Mouse (Mus musculus): Measurements from ENCODE around the gene Mmadhc. TPM values are rescaled to one million over a fixed set of nuclear protein-coding genes. Genes with fewer than 3 reads are reported as not detected.

Gene Mmadhc
- 10 to 100 TPM; 51.2 to 52.5 TPM for total RNA-seq (2021)
- long read RNA-seq, experiment 1, transcript Mmadhc-201 (8 exons, 1,342 nt): major isoform, 15 of 43 reads
- long read RNA-seq, experiment 1, partial matches to known transcripts: 22 of 43 reads
- long read RNA-seq, experiment 1, other reads (novel, unspliced or antisense): 4 of 43 reads
- long read RNA-seq, experiment 2, transcript Mmadhc-201 (8 exons, 1,342 nt): major isoform, 9 of 20 reads
- long read RNA-seq, experiment 2, partial matches to known transcripts: 9 of 20 reads
- long read RNA-seq, experiment 2, other reads (novel, unspliced or antisense): 2 of 20 reads

GRCm38 (mm10) chr2:50296109-50296986 lies at the start of gene Mmadhc:
Gene Mmadhc (minus strand): TSS chr2:50296801.
- DNase-seq (ENCODE audit: low spot score in 2 of 2): peak; percentile 92 to 94

DNA sequence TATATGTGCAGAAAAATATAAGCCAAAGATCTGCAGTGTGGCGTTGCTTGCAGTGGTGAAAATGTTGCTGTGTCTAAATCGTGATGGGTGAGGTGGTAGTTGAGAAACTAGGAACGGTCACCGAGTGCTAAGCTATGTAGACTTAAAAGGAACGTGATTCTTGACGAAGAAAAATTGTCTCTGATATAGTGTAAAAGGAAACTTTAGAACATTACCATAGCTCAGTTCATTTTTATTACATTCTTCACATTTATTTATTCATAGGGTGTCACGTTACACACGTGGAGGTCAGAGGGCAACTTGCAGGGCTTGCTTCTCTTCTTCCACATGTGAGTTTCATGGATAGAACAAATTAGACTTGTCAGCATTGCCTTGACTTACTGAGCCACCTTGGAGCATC lies 47.0 kb upstream of the Mmadhc start:
- DNase-seq (ENCODE audit: low spot score in 2 of 2): no peak

- DNase-seq (ENCODE audit: low spot score in 2 of 2): no peak
Measured at GRCm38 (mm10) chr2:50339061-50339460, 42.5 kb upstream of the Mmadhc start.

GRCm38 (mm10) chr2:50337596-50337995 lies 41.0 kb upstream of the Mmadhc start:
- no peak for DNase-seq (ENCODE audit: low spot score in 2 of 2)

GRCm38 (mm10) chr2:50331716-50332270 lies 35.2 kb upstream of the Mmadhc start:
- DNase-seq (ENCODE audit: low spot score in 2 of 2): no peak

GRCm38 (mm10) chr2:50328181-50328580 lies 31.6 kb upstream of the Mmadhc start:
- no peak for DNase-seq (ENCODE audit: low spot score in 2 of 2)

DNA sequence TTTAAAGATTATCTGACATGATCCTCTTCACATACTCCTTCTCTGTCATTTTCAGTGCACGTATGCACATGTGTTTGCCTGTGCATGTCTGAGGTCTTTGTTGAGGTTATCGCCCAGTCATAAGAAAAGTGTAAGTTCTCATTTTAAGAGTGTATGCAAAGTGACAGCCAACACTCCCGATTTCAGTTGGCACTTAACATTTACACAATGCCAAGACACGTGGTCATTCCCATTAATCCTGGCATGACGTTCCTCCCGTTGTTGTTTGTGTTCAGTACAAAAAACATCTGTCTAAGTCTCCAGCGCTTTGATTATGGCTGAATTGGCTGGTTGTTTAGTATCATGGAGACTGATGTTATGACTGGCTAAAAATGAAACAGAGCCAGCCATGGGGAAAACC lies 28.2 kb upstream of the Mmadhc start:
- DNase-seq (ENCODE audit: low spot score in 2 of 2): no peak

DNA sequence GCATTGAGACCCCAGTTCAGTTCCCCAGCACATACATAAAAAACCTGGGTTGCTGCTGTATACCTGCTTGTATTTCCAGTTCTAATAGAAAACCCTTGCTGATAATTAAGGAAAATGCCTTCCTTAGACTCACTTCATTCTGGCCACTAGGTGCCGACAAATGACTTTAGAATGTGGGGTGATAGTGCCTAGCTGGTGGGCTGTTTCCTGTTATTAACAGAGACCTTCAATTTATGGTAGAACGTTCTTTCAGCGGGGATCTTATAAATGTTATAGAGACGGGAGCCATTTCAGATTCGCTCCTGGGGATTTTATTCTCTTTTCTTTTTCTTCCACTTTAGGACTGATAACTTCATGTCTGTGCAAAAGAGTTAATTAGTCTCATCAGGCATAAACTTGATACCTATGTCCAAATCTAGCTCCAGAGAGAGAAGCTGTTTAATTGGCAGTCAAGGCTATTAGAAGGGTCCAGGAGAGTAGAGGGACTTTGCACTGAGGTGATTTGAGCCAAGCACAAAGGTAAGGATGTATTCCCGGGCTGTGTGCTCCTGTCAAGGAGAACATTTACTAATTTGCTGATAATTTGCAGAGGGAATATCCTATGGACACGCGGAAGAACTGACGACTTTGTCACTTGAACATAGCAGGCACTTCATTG lies 10.2 kb upstream of the Mmadhc start:
- DNase-seq (ENCODE audit: low spot score in 2 of 2): peak; percentile 38 to 45

GRCm38 (mm10) chr2:50304824-50305577 lies 8.4 kb upstream of the Mmadhc start:
- DNase-seq (ENCODE audit: low spot score in 2 of 2): peak in 1 of 2 experiments; percentile 11

DNA sequence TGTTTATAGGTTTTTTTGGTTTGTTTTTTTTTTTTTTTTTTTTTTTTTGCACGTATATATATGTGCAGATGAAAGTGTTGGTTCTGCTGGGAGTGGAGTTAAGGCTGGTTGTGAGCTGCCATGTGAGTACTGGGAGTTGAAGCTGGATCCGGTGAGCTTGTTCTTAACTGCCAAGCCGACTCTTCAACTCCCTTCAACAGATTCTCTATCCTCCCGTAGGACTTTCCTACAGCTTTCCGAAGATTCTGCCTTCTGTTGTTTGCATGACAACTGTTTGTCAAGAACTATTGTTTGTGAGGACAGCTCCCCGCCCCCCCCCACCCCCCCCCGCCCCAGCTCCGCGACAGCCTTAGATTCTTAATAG lies 368 bp upstream of the Mmadhc start:
- DNase-seq (ENCODE audit: low spot score in 2 of 2): no peak

DNA sequence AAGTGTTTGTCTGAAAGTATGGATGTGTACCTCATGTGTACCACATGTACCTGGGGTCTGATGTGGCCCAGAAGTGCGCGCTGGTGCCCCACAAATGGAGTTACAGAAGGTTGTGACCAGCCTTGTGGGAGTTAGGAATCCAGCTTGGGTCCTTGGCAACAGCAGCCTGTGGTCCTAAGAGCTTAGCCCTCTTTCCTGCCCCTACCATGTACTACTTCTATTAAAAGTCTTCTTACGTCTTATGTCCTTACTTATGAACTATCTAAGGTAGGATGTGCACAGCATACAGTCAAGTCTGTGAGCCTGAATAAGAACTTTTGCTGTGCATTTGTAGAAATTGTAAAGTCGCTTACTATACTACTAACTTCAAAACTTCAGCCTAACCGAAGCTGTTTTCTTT lies 1.0 kb downstream of the Mmadhc start:
- DNase-seq (ENCODE audit: low spot score in 2 of 2): no peak

- DNase-seq (ENCODE audit: low spot score in 2 of 2): no peak
Measured at GRCm38 (mm10) chr2:50294084-50294483, 2.5 kb downstream of the Mmadhc start.

- no peak for DNase-seq (ENCODE audit: low spot score in 2 of 2)
Measured at GRCm38 (mm10) chr2:50293572-50293971, 3.0 kb downstream of the Mmadhc start.

GRCm38 (mm10) chr2:50291901-50292300 lies 4.7 kb downstream of the Mmadhc start:
- no peak for DNase-seq (ENCODE audit: low spot score in 2 of 2)

DNA sequence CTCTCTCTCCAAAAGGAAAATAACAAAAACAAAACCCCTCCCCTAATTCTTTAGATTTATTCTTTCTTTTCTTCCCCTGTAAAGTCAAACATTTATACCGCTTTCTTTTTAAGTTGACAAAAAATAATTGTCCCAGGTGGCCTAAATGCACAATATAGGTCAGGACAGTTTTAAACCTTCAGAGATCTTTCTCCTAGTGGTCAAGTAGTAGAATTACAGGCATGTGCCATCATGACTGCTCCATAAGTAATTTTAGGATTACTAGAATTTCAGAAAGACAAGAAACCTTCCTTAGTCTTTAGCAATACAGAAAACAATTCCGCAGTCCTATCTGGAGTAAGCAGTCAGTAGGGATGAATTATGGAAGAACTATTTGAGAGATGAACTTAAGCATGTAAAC lies 5.8 kb downstream of the Mmadhc start:
- no peak for DNase-seq (ENCODE audit: low spot score in 2 of 2)

GRCm38 (mm10) chr2:50284781-50285180 lies 11.8 kb downstream of the Mmadhc start:
- no peak for DNase-seq (ENCODE audit: low spot score in 2 of 2)

GRCm38 (mm10) chr2:50284040-50284439 lies 12.6 kb downstream of the Mmadhc start:
- no peak for DNase-seq (ENCODE audit: low spot score in 2 of 2)

- DNase-seq (ENCODE audit: low spot score in 2 of 2): no peak
Measured at GRCm38 (mm10) chr2:50276715-50277114, 19.9 kb downstream of the Mmadhc start.

- DNase-seq (ENCODE audit: low spot score in 2 of 2): no peak
Measured at GRCm38 (mm10) chr2:50273415-50273814, 23.2 kb downstream of the Mmadhc start.

DNA sequence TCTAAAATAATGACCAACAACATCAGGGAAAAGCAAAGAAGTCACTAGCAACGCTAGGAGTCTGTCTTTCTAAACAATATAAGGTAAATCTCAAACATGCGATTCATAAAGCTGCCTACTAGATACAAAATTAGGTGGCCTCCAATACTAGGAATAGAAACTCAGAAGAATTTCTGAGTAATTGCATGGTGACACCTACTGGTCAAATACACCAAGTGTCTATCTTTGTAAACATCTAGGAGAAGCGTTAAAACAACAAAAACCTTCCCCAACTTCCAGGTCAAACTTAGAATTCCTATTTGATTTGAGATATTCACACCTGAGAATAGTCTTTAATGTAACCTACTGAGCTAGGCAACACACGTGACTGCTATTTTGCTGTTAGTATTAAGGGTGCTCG lies 24.4 kb downstream of the Mmadhc start:
- no peak for DNase-seq (ENCODE audit: low spot score in 2 of 2)

DNA sequence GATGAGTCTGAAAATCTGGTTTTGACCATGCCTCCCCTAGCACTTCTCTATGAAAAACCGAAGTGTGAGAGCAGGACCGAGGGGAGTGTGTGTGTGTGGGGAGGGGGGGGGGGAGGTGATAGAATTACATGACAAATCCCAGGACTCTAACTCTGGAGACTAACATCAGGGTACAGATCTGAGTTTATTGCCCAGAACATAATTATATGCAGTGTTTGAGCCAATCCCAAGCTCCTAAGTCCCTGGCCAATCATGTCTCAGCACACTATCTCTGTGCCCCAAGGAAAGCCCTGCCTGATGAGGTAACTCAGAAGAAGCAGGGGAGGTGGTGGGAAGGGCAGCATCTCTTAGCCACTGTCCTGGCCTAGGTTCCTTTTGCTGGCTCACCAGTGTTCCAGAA lies 28.1 kb downstream of the Mmadhc start:
- no peak for DNase-seq (ENCODE audit: low spot score in 2 of 2)
